Mouse (Mus musculus) ES-Bruce4 (cell line): ENCODE data around the gene Cyp3a59. TPM values are rescaled to one million over a fixed set of nuclear protein-coding genes. Genes with fewer than 3 reads are reported as not detected.
"Not testable (repeated sequence)": the region's sequence is repeated elsewhere in the genome, so short reads cannot be mapped to it uniquely, and the experiment has no call there.

Experiments used
- H3K27ac ChIP-seq: 2 replicates; pipeline ENCODE4 v1.5.1; 2012; ENCODE audit warnings: low read length, inconsistent platforms; ENCODE audit not compliant: insufficient read depth
- H3K27me3 ChIP-seq: 2 replicates; pipeline ENCODE4 v1.6.1; 2012; ENCODE audit warnings: mild to moderate bottlenecking, low read length, inconsistent platforms; ENCODE audit not compliant: control insufficient read depth, poor library complexity, insufficient read depth, severe bottlenecking
- H3K36me3 ChIP-seq: 2 replicates; pipeline ENCODE4 v1.6.1; 2012; ENCODE audit warnings: inconsistent platforms, mild to moderate bottlenecking, low read length, moderate library complexity; ENCODE audit not compliant: control insufficient read depth, poor library complexity, insufficient read depth, severe bottlenecking
- H3K4me1 ChIP-seq: one replicate; pipeline ENCODE4 v1.8.1; 2011; ENCODE audit warnings: low read length; ENCODE audit not compliant: control insufficient read depth, insufficient read depth
- H3K4me3 ChIP-seq: 2 replicates; pipeline ENCODE4 v1.5.1; 2011; ENCODE audit warnings: low read depth, mild to moderate bottlenecking, low read length
- H3K9ac ChIP-seq: 2 replicates; pipeline ENCODE4 v1.6.1; 2012; ENCODE audit warnings: low read depth, mild to moderate bottlenecking, inconsistent platforms; ENCODE audit not compliant: poor library complexity, severe bottlenecking
- H3K9me3 ChIP-seq: replicated peaks from 2 replicates; pipeline ENCODE4 v1.6.1; 2012; ENCODE audit warnings: mild to moderate bottlenecking, low read length, inconsistent platforms; ENCODE audit not compliant: control insufficient read depth, poor library complexity, insufficient read depth, severe bottlenecking
- CTCF ChIP-seq: IDR thresholded peaks from one replicate; pipeline ENCODE4 v1.8.1; 2011; ENCODE audit warnings: low read depth, low read length
- EP300 ChIP-seq: IDR thresholded peaks from 2 replicates; pipeline ENCODE4 v1.6.1; 2011; ENCODE audit warnings: low read depth, low read length; ENCODE audit not compliant: insufficient read depth
- POLR2A ChIP-seq: IDR thresholded peaks from one replicate; pipeline ENCODE4 v1.8.1; 2011; ENCODE audit warnings: low read length; ENCODE audit not compliant: insufficient read depth
- polyA plus RNA-seq: library from polyadenylated mRNA; stranded (reverse); fragments of >200 nt; gene quantifications from 2 replicates; pipeline ENCODE4 v1.2.4, GENCODE M21; 2011; ENCODE audit warnings: low read depth; ENCODE audit not compliant: missing spikeins, insufficient read depth, insufficient read length

Gene Cyp3a59
- polyA plus RNA-seq = not detected in 2 replicates

- not testable (repeated sequence) for H3K4me1 ChIP-seq, H3K27me3 ChIP-seq, H3K4me3 ChIP-seq, H3K9me3 ChIP-seq, H3K9ac ChIP-seq, H3K36me3 ChIP-seq, H3K27ac ChIP-seq
Observed at GRCm38 (mm10) chr5:146078945-146079344, at the start of gene Cyp3a59. Gene Cyp3a59, plus strand, starts transcription at chr5:146079257.

- no peaks in the 10 kb centered on the region for H3K27me3 ChIP-seq
- TF ChIP-seq CTCF (no peak), EP300 (no peak), POLR2A (no peak)
- H3K9ac ChIP-seq = no peak overlapping the region
- H3K4me3 ChIP-seq = no peak overlapping the region
- no peaks in the 10 kb centered on the region for H3K4me1 ChIP-seq
- H3K27ac ChIP-seq = no peak overlapping the region
- no peaks in the 10 kb centered on the region for H3K36me3 ChIP-seq
- H3K9me3 ChIP-seq = no peaks in the 10 kb centered on the region
Observed at GRCm38 (mm10) chr5:146070099-146070498, 9.0 kb upstream of the Cyp3a59 start.

- TF ChIP-seq CTCF (peak; percentile 18), EP300 (no peak)
- no peaks in the 10 kb centered on the region for H3K9me3 ChIP-seq
- no peak overlapping the region for H3K27ac ChIP-seq
- no peak overlapping the region for H3K9ac ChIP-seq
- H3K4me3 ChIP-seq = no peak overlapping the region
- no peaks in the 10 kb centered on the region for H3K27me3 ChIP-seq
- H3K4me1 ChIP-seq = no peaks in the 10 kb centered on the region
- H3K36me3 ChIP-seq = no peaks in the 10 kb centered on the region
Observed at GRCm38 (mm10) chr5:146147903-146148302, 68.8 kb downstream of the Cyp3a59 start.

- no peaks in the 10 kb centered on the region for H3K9me3 ChIP-seq
- no peak overlapping the region for H3K27ac ChIP-seq
- H3K4me3 ChIP-seq = no peak overlapping the region
- no peaks in the 10 kb centered on the region for H3K36me3 ChIP-seq
- no peaks in the 10 kb centered on the region for H3K4me1 ChIP-seq
- no peak overlapping the region for H3K9ac ChIP-seq
- no peaks in the 10 kb centered on the region for H3K27me3 ChIP-seq
- TF ChIP-seq POLR2A (no peak), EP300 (no peak)
Observed at GRCm38 (mm10) chr5:146150454-146150853, 71.4 kb downstream of the Cyp3a59 start.

GRCm38 (mm10) chr5:146158326-146158725 is 79.3 kb downstream of the Cyp3a59 start:
- not testable (repeated sequence) for H3K4me3 ChIP-seq, H3K27ac ChIP-seq, H3K9ac ChIP-seq, H3K9me3 ChIP-seq, H3K27me3 ChIP-seq, H3K36me3 ChIP-seq, H3K4me1 ChIP-seq

- H3K36me3 ChIP-seq, H3K4me1 ChIP-seq, H3K4me3 ChIP-seq, H3K9ac ChIP-seq, H3K9me3 ChIP-seq, H3K27me3 ChIP-seq, H3K27ac ChIP-seq: not testable (repeated sequence)
Observed at GRCm38 (mm10) chr5:146160439-146160838, 81.4 kb downstream of the Cyp3a59 start, which contains the start of gene Gm5565. Gene Gm5565, minus strand, starts transcription at chr5:146160539.

Other genes with a start within 250 kb of the Cyp3a59 start
- gene Cyp3a11, start 199.3 kb upstream of the Cyp3a59 start, polyA plus RNA-seq = not detected in 2 replicates
- not detected in 2 replicates for gene Cyp3a25, start 69.6 kb upstream of the Cyp3a59 start, polyA plus RNA-seq
- not detected in 2 replicates for gene Gm5565, start 81.3 kb downstream of the Cyp3a59 start, polyA plus RNA-seq
- not detected in 2 replicates for gene Gm6309, start 91.5 kb downstream of the Cyp3a59 start, polyA plus RNA-seq
- 0.94 TPM in 1 of 2 replicates, not detected in the other for gene 1700001J03Rik, start 106.0 kb downstream of the Cyp3a59 start, polyA plus RNA-seq
- 29.6 and 40.2 TPM in 2 replicates for gene Rnf6, start 142.3 kb downstream of the Cyp3a59 start, polyA plus RNA-seq
- gene Cdk8, start 152.0 kb downstream of the Cyp3a59 start, polyA plus RNA-seq = 76.5 and 81.2 TPM in 2 replicates